Mouse (Mus musculus): ENCODE data around the gene 2210407C18Rik.

DNA sequence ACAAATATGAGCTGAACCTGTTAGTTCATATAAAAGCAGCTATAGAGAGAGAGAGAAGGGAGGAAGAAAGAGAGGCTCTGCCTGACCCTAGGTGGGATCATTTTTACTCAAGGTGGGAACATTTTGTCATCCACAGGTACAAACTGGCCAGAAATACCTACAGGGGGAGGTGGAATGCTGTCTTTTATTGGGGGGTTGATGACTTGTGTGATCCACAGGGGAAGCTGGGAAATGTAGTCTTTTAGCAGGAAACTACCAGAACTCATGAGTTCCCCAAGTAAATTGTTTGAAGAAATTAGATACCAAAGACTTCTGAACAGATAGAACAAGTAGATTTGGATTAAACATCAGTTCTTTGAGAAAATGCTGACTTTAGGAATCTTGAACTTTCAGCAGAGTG is 13.8 kb downstream of the 2210407C18Rik start:
- TF ChIP-seq CTCF (IDR thresholded peaks at IDR 0.05; ENCODE audit: control insufficient read depth, insufficient read depth, insufficient read length) (no peak), MYOG (IDR thresholded peaks at IDR 0.05; ENCODE audit: control insufficient read depth, extremely low read depth, insufficient read length) (no peak), MAX (IDR thresholded peaks at IDR 0.05) (no peak), MYOD1 (IDR thresholded peaks at IDR 0.05; ENCODE audit: control insufficient read depth, insufficient read length, low read depth) (no peak), USF1 (IDR thresholded peaks at IDR 0.05; ENCODE audit: low read depth) (no peak), FOSL1 (IDR thresholded peaks at IDR 0.05; ENCODE audit: insufficient read depth, low read length, poor library complexity, severe bottlenecking) (no peak), CEBPB (IDR thresholded peaks at IDR 0.05; ENCODE audit: low read depth) (no peak)

Measured in C2C12 (cell line).